31 mouse cellular contexts compared by ENCODE assay signal in the genomic region with DNA sequence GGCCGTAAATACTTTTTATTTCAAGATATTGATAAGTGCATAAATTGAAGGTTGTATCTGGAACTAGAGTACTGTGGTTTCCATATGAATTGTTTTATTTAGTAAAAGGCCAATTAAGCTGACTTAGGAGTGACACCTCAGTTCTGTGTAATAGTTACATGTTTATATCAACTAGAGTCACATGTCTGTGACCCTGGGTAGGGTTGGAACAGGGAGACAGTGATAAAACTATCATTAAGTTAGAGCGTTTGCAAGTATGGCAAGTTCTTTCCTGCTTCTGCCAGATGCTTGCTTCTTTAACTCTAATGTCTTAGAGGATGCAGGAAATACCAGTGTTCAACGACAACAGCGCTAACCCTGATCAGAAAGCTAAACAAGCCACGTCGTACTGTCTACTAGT. TPM values are rescaled to one million over a fixed set of nuclear protein-coding genes. Genes with fewer than 3 reads are reported as not detected.
DNase-seq lines count a peak whose midpoint lies in the region; ATAC-seq lines count a peak whose summit lies in the region.
"Had no signal": no experiment of that assay in that cellular context is flagged by ENCODE, and none has a peak within 500 bp of the region (broad histone marks: within the 10 kb centered on the region; RNA-seq: fewer than 3 reads in every experiment).

No protein-coding gene starts in this region.

- WGBS in liver, embryonic 15.5 days (ENCODE audit: insufficient replicate concordance) = 43% methylated on average over 6 of the region's 6 CpGs
- WGBS in midbrain, embryonic 16.5 days = 92% methylated on average over 6 of the region's 6 CpGs

- peak; percentile 64 for DNase-seq in c-Kit-positive CD71-positive TER-119-positive erythroid progenitor cells, embryonic 14.5 days (ENCODE audit: low spot score)
- peak; percentile 27 for DNase-seq in liver
- DNase-seq in right cerebral cortex, postnatal 14 days = no peak
- DNase-seq in ovary, postnatal 14 days (ENCODE audit: low spot score) = no peak
- no peak for DNase-seq in adrenal gland, adult 2 months
- DNase-seq: adrenal gland, postnatal 36 days; cerebellum, adult 11 months; cerebellum, adult 9-10 months; cerebellum, postnatal 36 days; embryo, embryonic 11 days; forebrain, postnatal 0 days; gastrocnemius, postnatal 10 days; heart, postnatal 14 days; kidney, adult 11 months; kidney, postnatal 25 days; lung, embryonic 14.5 days; lung, postnatal 14 days; midbrain, embryonic 14.5 days; spleen, adult 18-20 months; thymus, adult 2 months; thymus, postnatal 4 days had no signal

- no peaks in the 10 kb centered on the region for H3K9me3 ChIP-seq in liver, embryonic 15.5 days (replicated peaks)
- no peaks in the 10 kb centered on the region for H3K9me3 ChIP-seq in midbrain, embryonic 16.5 days (replicated peaks; ENCODE audit: control insufficient read depth, low read length, poor library complexity, severe bottlenecking)
- H3K9me3 ChIP-seq: embryonic facial prominence, embryonic 12.5 days; forebrain, embryonic 12.5 days; hindbrain, embryonic 10.5 days; hindbrain, embryonic 15.5 days; kidney, embryonic 15.5 days; limb, embryonic 13.5 days; neural tube, embryonic 15.5 days had no signal

- peak overlapping the region; percentile 75; the same call in 1 of the 2 replicates for H3K27ac ChIP-seq in liver, embryonic 15.5 days (replicated peaks)
- no peak overlapping the region for H3K27ac ChIP-seq in midbrain, embryonic 16.5 days (ENCODE audit: low read length)
- H3K27ac ChIP-seq: embryonic facial prominence, embryonic 12.5 days; forebrain, embryonic 12.5 days; hindbrain, embryonic 10.5 days; hindbrain, embryonic 15.5 days; kidney, embryonic 15.5 days; limb, embryonic 13.5 days; neural tube, embryonic 15.5 days had no signal

- H3K36me3 ChIP-seq in liver, embryonic 15.5 days (replicated peaks) = 0 out of 2 replicates have a peak, but pooled peaks cover 13% of the 10 kb centered on the region
- H3K36me3 ChIP-seq in midbrain, embryonic 16.5 days (ENCODE audit: control insufficient read depth, insufficient read depth, low read length) = peaks cover 9% of the 10 kb centered on the region

- H3K4me3 ChIP-seq in liver, embryonic 15.5 days (replicated peaks) = no peak overlapping the region
- H3K4me3 ChIP-seq in midbrain, embryonic 16.5 days (ENCODE audit: low read depth, low read length) = no peak overlapping the region
- H3K4me3 ChIP-seq: embryonic facial prominence, embryonic 12.5 days; forebrain, embryonic 12.5 days; hindbrain, embryonic 10.5 days; hindbrain, embryonic 15.5 days; kidney, embryonic 15.5 days; limb, embryonic 13.5 days; neural tube, embryonic 15.5 days had no signal

- peak overlapping the region; percentile 40 for H3K4me2 ChIP-seq in liver, embryonic 15.5 days
- H3K4me2 ChIP-seq in midbrain, embryonic 16.5 days (ENCODE audit: low read length) = no peak overlapping the region
- H3K4me2 ChIP-seq: embryonic facial prominence, embryonic 12.5 days; forebrain, embryonic 12.5 days; hindbrain, embryonic 15.5 days; kidney, embryonic 15.5 days; limb, embryonic 13.5 days; lung, embryonic 14.5 days; neural tube, embryonic 15.5 days had no signal

- H3K27me3 ChIP-seq in liver, embryonic 15.5 days = no peaks in the 10 kb centered on the region
- H3K27me3 ChIP-seq in midbrain, embryonic 16.5 days (ENCODE audit: control insufficient read depth, insufficient read depth, low read depth, low read length) = no peaks in the 10 kb centered on the region
- H3K27me3 ChIP-seq: embryonic facial prominence, embryonic 12.5 days; forebrain, embryonic 12.5 days; hindbrain, embryonic 15.5 days; kidney, embryonic 15.5 days; limb, embryonic 13.5 days; neural tube, embryonic 15.5 days had no signal

- peaks cover 43% of the 10 kb centered on the region for H3K4me1 ChIP-seq in liver, embryonic 15.5 days (replicated peaks)
- H3K4me1 ChIP-seq in midbrain, embryonic 16.5 days (ENCODE audit: control insufficient read depth, insufficient read depth, low read length) = no peaks in the 10 kb centered on the region
- H3K4me1 ChIP-seq: embryonic facial prominence, embryonic 12.5 days; forebrain, embryonic 12.5 days; hindbrain, embryonic 10.5 days; hindbrain, embryonic 15.5 days; kidney, embryonic 15.5 days; limb, embryonic 13.5 days; neural tube, embryonic 15.5 days had no signal

- no peak overlapping the region for H3K9ac ChIP-seq in liver, embryonic 15.5 days
- no peak overlapping the region for H3K9ac ChIP-seq in midbrain, embryonic 16.5 days (ENCODE audit: low read depth, low read length)
- H3K9ac ChIP-seq: embryonic facial prominence, embryonic 12.5 days; forebrain, embryonic 12.5 days; forebrain, postnatal 0 days; hindbrain, embryonic 15.5 days; kidney, embryonic 15.5 days; limb, embryonic 13.5 days; lung, embryonic 14.5 days; neural tube, embryonic 15.5 days had no signal

- peak; percentile 84 for ATAC-seq in liver, embryonic 15.5 days (ENCODE audit: insufficient read depth)
- ATAC-seq in midbrain, embryonic 16.5 days = no peak
- ATAC-seq: forebrain, postnatal 0 days; inflammation-experienced regulatory T-cells, adult 6 months had no signal

RNA-seq across cellular contexts. Expression of a gene that starts 9.3 kb away (rescaled TPM):
- 2.8 and 3.1 TPM in 2 replicates for polyA plus RNA-seq in liver, embryonic 15.5 days (2015; fragmentation: Nextera tagmentation; extraction: Ambion mirVana)
- 5.2 and 6.0 TPM in 2 replicates for polyA plus RNA-seq in midbrain, embryonic 16.5 days (2015; fragmentation: Nextera tagmentation; extraction: Ambion mirVana)
- 10 to 100 TPM; 22.5 to 46.4 TPM for total RNA-seq in adrenal gland, adult 2 months (2021)
- polyA plus RNA-seq in adrenal gland, adult 2 months (2012; rRNA removed) = 1.2 and 2.2 TPM in 2 replicates

RNA-seq across cellular contexts. Expression of a gene that starts 52.4 kb away (rescaled TPM):
- 25.9 and 26.5 TPM in 2 replicates for polyA plus RNA-seq in liver, embryonic 15.5 days (2015; fragmentation: Nextera tagmentation; extraction: Ambion mirVana)
- 123 and 128 TPM in 2 replicates for polyA plus RNA-seq in midbrain, embryonic 16.5 days (2015; fragmentation: Nextera tagmentation; extraction: Ambion mirVana)
- 10 to 100 TPM; 41.1 to 41.5 TPM for total RNA-seq in adrenal gland, adult 2 months (2021)
- 29.7 and 29.9 TPM in 2 replicates for polyA plus RNA-seq in adrenal gland, adult 2 months (2012; rRNA removed)

Comparison
In these comparisons a context has a peak if more than half of its experiments do, and no peak if none do; other contexts are left out.
1. DNase-seq: peak in c-Kit-positive CD71-positive TER-119-positive erythroid progenitor cells, embryonic 14.5 days (single experiment) and liver (single experiment); none in right cerebral cortex, postnatal 14 days (single experiment), ovary, postnatal 14 days (single experiment) and adrenal gland, adult 2 months (single experiment).